Mouse (Mus musculus): ENCODE results near the gene Sox10. TPM values are rescaled to one million over a fixed set of nuclear protein-coding genes. Genes with fewer than 3 reads are reported as not detected.

The Sox10 gene
- 11.0 and 11.8 TPM in 2 replicates for polyA plus RNA-seq (2012; rRNA removed)

DNA sequence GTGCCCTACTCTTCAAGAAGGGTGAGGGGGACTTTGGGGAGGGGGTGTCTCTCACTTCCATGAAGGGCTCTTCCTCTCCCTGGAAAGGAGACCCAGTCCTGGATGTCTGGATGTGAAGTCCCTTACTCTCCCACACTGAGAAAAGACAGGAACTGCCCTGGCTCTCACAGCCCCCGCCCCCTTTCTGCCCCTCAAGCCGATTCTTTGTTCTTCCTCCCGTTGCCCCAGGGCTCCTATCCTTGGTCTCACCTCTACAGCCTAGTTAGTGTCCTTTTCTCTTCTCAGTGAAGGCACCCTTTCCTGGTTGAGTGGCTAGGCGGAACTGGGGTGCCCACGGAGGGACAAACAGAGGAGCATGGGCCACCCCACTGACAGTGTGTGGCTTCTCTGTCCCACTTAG, at the start of gene Sox10:
Gene Sox10 (minus strand): TSS at position 101 of the 400 bp plus-strand sequence.
- DNase-seq (ENCODE audit: low spot score): no peak

- DNase-seq (ENCODE audit: low spot score): no peak
Observed at GRCm38 (mm10) chr15:79213591-79213990, 48.6 kb upstream of the Sox10 start.

DNA sequence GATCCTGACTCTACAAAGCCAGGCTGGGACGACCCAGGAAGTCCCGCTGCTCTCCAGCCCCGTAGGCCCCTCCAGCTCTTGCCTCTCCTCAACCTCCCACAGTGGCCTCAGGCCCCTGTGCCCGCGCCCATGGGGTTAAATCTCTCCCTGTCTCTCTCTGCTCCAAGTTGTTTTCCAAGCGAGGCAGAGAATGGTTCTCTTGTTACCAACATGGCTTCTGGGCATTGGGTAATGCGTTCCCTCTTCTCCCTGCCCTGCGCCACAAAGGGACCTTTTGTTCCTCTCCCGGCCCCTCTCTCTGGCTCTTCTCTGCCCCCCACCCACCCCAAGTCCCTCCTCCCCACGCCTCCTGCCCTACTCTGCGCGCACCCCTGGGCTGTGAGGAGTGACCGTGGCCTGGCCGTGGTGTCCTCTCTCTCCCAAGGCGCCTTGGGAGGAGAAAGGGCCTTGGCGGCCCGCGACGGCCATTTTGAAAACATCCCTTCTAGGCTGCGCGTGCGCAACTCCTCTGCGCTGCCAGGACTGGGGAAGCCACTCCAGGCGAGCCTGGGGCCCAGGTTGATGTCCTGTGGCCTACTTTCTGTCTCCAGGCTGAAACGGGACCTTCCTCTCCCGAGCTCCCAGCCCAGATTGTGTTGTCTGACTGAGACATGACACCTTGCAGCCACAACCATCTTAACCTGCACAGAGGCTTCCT, 47.9 kb upstream of the Sox10 start:
- DNase-seq (ENCODE audit: low spot score): no peak

DNA sequence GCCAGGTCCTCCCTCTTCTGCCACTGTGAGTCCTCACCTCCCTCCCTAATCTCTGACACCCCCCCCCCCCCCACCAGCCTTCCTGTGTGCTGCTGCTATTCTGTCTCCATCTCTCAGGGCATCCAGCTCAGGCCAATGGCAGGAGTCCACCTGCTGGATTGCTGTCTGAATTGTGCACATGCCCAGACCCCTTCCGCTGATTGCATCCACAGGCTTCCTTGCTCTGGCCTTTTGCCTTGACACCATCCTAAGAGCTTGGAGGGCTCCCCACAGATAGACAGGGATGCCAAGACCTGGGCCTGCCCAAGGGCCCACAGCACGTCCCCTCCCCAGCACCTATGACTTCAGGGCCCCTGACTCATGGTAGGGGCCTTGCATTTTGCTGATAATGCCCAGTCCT, 45.3 kb upstream of the Sox10 start:
- no peak for DNase-seq (ENCODE audit: low spot score)

DNA sequence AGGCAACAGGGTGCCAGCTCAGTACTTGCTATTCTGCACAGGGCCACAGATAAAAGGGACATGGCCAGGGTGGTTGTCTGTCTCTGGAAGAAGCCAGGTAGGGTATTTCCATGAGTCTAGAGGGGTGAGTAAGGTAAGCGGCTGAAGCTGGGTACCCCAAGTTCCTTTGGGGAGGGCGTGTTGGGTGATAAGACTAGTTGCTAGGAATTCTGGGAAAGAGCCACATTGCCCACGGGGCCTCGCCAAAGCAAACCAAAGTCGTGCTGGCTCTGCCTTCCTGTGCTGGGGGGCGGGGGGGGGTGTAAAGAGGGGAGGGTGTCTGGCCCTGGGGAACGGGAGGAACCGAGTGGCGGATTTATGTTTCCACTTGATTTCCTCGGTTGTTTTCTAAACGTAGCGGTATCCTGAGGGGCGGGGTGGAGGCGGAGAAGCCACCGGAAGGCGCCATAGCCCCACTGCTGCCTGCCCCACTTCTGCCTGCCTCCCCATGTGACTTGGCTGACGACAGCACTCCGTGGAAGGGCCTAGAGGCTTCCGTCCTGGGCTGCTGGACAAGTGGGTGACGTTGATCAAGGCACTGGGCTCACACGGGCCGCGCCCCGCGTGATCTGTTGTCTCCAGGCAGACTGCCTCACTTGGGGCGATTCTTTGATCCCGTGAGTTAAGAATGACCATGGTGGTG, 43.9 kb upstream of the Sox10 start:
- DNase-seq (ENCODE audit: low spot score): no peak

DNA sequence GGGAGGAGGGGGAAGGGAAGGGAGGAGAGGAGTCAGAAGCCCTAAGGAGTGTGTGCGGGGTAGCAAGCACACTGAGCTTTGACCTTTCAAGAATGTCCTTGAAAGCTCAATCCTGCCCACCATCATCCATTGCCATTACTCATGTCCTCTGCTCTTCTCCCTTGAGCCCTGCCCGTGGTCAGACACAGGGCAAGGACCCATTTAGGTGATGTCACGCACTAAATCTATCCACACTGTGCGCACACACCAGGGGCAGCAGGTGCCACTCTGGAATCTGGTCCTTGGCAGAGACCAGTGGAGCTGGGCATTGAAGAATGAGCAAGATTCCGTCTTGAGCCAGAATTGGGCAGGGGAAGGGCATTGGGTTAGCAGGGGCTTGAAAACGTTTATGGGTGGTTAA, 43.2 kb upstream of the Sox10 start:
- DNase-seq (ENCODE audit: low spot score): no peak

GRCm38 (mm10) chr15:79202575-79202974, 37.5 kb upstream of the Sox10 start:
- DNase-seq (ENCODE audit: low spot score): no peak

DNA sequence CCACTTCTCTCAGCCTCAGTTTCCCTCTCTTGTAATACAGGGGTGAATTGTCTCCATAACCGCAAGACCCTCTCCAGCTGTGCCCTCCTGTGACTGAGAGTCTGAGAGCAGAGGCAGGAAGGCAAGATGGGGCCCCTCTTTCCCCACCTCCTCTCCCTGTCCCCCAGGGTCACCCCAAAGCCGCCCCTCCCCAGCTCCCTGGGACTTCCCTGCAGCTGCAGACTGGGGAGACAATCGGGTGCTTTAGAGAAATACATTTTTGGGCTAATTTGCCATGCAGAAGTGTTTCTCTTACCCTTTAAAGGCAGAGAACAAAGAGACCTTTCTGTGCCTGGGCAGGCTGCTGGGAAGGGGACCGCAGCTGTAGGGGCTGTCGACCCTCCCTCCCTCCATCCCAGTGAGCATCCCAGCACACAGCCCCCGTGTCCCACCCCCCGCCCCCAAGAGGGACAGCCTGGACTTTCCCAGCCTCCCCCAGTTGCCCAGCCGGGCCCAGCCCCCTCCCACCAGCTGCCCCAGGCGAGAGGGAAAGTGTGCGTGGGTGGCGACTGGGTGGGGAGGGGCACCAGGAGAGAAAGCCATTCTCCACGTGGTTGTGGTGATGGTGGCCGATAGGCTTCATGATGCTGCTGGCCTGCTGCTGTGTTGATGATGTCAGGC, 36.6 kb upstream of the Sox10 start:
- no peak for DNase-seq (ENCODE audit: low spot score)

- DNase-seq (ENCODE audit: low spot score): no peak
Observed at GRCm38 (mm10) chr15:79199390-79199976, 34.4 kb upstream of the Sox10 start.

DNA sequence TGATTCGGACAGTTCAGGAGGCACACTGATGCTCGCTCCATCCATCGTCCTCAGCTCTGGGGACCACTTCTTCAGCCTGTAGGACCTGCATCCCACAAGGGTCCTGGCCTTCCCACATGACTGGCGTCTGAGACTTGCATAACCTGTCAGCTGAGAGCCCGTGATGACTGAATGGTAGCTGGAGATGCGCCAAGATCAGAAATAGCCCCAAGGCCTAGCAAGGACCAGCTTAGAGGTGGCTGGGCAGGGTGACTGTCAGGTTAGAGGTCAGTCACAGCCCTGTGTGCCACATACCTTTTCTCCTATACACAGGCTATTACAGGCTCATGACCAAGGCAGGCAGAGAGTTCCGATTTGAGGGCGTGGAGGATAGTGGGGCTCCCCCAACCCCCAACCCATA, 30.5 kb upstream of the Sox10 start:
- DNase-seq (ENCODE audit: low spot score): no peak

- DNase-seq (ENCODE audit: low spot score): no peak
Observed at GRCm38 (mm10) chr15:79194946-79195345, 29.9 kb upstream of the Sox10 start.

GRCm38 (mm10) chr15:79194048-79194447, 29.0 kb upstream of the Sox10 start:
- DNase-seq (ENCODE audit: low spot score): no peak

DNA sequence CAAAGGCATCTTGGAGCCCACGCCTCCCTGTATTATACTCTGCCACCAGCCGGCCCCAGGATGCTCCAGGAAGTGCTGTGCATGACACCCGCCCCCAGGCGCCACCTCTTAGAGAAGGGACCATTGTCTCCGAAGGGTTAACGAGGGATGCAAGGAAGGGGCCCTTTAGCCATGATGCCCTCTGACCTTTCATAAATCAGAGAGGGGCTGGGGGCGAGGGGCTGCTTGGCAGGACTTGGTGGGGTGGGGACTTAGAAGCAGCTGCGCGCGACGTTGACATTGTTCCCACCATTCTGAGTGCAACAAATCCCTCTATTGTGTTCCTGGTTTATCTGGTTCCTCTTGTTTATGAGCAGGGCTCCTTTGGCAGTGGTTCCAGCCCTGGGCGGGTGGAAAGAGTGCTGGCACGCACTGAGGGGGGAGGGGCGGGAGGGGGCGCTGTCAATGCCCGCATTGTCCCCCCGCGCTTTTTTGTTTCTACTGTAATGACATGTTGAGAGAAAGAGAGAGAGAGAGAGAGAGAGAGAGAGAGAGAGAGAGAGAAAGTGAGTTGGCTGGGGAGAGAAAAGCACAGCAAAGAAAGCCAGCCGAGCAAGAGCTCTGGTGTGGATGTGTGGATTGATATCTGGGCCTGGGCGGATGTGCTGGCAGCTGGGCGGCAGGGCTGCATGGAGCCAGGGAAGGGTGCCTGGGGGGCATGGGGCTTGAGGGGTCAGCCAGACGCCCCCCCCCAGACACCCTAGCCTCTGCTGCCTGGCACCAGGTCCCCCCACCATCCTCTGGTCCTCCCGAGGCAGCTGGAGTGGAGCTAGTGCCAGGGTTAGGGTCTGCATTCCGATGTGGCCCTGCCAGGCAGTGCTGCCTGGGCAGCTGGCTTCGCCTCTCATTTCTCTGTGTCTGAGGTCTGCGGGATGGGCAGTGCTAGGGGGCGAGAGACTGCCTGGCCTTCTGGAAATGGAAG, 28.1 kb upstream of the Sox10 start:
- no peak for DNase-seq (ENCODE audit: low spot score)

DNA sequence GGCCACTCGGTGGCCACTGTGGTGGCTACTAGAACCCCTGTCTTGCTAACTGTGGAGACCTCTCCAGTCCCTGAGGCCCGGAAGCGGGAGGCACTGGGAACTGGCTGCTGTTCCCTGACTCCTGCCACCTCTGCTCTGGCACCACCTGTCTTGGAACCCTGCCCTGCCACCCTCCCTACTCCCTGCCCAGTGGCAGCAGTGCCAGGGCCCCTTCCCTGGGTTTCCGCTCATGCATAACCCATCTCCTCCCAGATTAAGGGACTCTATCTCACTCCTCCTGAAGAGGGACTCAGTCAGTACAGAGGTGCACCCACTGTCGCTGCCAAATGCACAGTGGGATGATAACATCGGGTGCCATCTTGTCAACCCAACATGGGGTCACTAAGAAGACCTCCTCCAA, 27.4 kb upstream of the Sox10 start:
- DNase-seq (ENCODE audit: low spot score): no peak

- DNase-seq (ENCODE audit: low spot score): no peak
Observed at GRCm38 (mm10) chr15:79191426-79191825, 26.4 kb upstream of the Sox10 start.

- DNase-seq (ENCODE audit: low spot score): no peak
Observed at GRCm38 (mm10) chr15:79187819-79188218, 22.8 kb upstream of the Sox10 start.

- DNase-seq (ENCODE audit: low spot score): no peak
Observed at GRCm38 (mm10) chr15:79185213-79185612, 20.2 kb upstream of the Sox10 start.

- no peak for DNase-seq (ENCODE audit: low spot score)
Observed at GRCm38 (mm10) chr15:79176905-79177304, 11.9 kb upstream of the Sox10 start.

DNA sequence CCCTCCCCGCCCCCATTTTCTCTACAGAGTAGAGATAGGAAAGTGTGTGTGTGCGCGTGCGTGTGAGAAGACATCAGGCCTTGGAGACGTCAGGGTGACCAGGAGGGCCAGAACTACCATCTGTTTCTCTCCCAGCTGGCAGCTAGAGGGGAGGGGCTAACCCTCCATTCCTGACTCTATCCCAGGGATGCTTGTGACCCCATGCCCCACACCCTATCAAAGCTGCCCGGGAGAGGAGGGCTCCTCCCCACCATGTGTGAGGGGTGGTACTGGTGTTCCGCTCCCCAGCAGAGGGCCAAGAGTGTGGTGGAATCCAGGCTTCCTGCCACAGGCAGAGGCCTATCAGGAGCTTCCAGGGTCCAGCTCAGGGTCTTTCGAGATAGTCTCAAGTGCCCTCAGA, 1.7 kb upstream of the Sox10 start:
- no peak for DNase-seq (ENCODE audit: low spot score)

DNA sequence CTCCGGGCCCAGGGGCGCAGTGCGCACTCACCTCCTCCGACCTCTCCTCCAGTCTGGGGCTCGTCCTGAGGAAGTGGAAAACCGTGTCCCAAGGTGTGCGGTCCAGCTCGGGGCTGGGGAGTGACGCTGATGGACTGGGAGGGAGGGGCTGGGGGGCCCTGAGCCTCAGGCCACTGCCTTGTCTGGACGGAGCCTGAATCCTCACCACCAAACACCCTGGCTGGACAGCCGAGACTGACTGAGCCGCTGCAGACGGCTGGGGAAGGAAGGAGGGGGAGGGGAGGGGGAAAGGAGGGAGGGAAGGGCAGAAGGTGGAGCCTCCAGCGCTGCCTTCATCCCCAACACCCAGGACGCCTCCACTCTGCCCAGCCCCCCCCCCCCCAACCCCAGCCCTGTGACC, 789 bp downstream of the Sox10 start:
- DNase-seq (ENCODE audit: low spot score): no peak

DNA sequence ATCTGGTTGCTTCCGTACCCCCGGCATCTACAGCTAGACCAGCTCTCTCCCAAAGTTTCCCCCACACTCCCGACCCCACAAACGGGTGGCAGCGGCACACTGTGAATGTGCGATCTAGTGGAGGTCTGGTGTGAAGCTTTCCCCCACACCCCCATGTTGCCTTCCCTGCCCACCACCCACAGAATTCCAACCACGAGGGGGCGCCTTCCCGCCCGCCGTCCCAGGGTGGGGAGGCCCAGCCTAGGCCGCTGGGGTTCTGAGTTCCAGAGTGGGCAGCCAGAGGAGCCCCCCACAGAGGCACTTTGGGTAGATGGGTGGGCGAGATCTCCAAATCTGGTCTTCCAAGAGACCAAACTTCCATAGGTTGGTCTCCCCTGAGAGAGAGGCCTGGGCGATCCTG, 2.2 kb downstream of the Sox10 start:
- no peak for DNase-seq (ENCODE audit: low spot score)

GRCm38 (mm10) chr15:79162301-79162700, 2.7 kb downstream of the Sox10 start:
- DNase-seq (ENCODE audit: low spot score): no peak
